Mouse (Mus musculus): ENCODE results near the gene Olfr9. TPM values are rescaled to one million over a fixed set of nuclear protein-coding genes. Genes with fewer than 3 reads are reported as not detected.
"Not testable (repeated sequence)": the region's sequence is repeated elsewhere in the genome, so short reads cannot be mapped to it uniquely, and the experiment has no call there.

The Olfr9 gene
- not detected in 2 replicates for polyA plus RNA-seq (2012; ENCODE audit: insufficient read depth, insufficient read length, missing spikeins)

- not testable (repeated sequence) for H3K4me3 ChIP-seq (ENCODE audit: insufficient read depth, low read depth, low read length); H3K27ac ChIP-seq (replicated peaks; ENCODE audit: low read depth, low read length); H3K4me1 ChIP-seq (ENCODE audit: control insufficient read depth, insufficient read depth, insufficient read length, low read length)
Observed at GRCm38 (mm10) chr10:128989131-128989530, at the start of gene Olfr9. Olfr9 (plus strand) TSS chr10:128989431.

- Histone ChIP-seq H3K4me3 (ENCODE audit: insufficient read depth, low read depth, low read length) (no peak overlapping the region), H3K4me1 (ENCODE audit: control insufficient read depth, insufficient read depth, insufficient read length, low read length) (peaks cover 3% of the 10 kb centered on the region; the same call in 1 of the 2 replicates), H3K27ac (replicated peaks; ENCODE audit: low read depth, low read length) (no peak overlapping the region)
Observed at GRCm38 (mm10) chr10:128940475-128941061, 48.7 kb upstream of the Olfr9 start.

- no peaks in the 10 kb centered on the region for H3K4me1 ChIP-seq (ENCODE audit: control insufficient read depth, insufficient read depth, insufficient read length, low read length)
- no peak overlapping the region for H3K27ac ChIP-seq (replicated peaks; ENCODE audit: low read depth, low read length)
- no peak overlapping the region for H3K4me3 ChIP-seq (ENCODE audit: insufficient read depth, low read depth, low read length)
Observed at GRCm38 (mm10) chr10:128945675-128946074, 43.6 kb upstream of the Olfr9 start.

GRCm38 (mm10) chr10:128947496-128947895 is 41.7 kb upstream of the Olfr9 start:
- Histone ChIP-seq H3K4me3 (ENCODE audit: insufficient read depth, low read depth, low read length) (no peak overlapping the region), H3K27ac (replicated peaks; ENCODE audit: low read depth, low read length) (no peak overlapping the region), H3K4me1 (ENCODE audit: control insufficient read depth, insufficient read depth, insufficient read length, low read length) (no peaks in the 10 kb centered on the region)

- H3K4me3 ChIP-seq (ENCODE audit: insufficient read depth, low read depth, low read length) = no peak overlapping the region
- H3K4me1 ChIP-seq (ENCODE audit: control insufficient read depth, insufficient read depth, insufficient read length, low read length) = no peaks in the 10 kb centered on the region
- no peak overlapping the region for H3K27ac ChIP-seq (replicated peaks; ENCODE audit: low read depth, low read length)
Observed at GRCm38 (mm10) chr10:128950208-128950887, 38.9 kb upstream of the Olfr9 start.

- Histone ChIP-seq H3K4me3 (ENCODE audit: insufficient read depth, low read depth, low read length) (no peak overlapping the region), H3K27ac (replicated peaks; ENCODE audit: low read depth, low read length) (no peak overlapping the region), H3K4me1 (ENCODE audit: control insufficient read depth, insufficient read depth, insufficient read length, low read length) (no peaks in the 10 kb centered on the region)
Observed at GRCm38 (mm10) chr10:128958340-128958739, 30.9 kb upstream of the Olfr9 start.

- no peak overlapping the region for H3K4me3 ChIP-seq (ENCODE audit: insufficient read depth, low read depth, low read length)
- H3K4me1 ChIP-seq (ENCODE audit: control insufficient read depth, insufficient read depth, insufficient read length, low read length) = no peaks in the 10 kb centered on the region
- no peak overlapping the region for H3K27ac ChIP-seq (replicated peaks; ENCODE audit: low read depth, low read length)
Observed at GRCm38 (mm10) chr10:128960142-128960541, 29.1 kb upstream of the Olfr9 start.

- Histone ChIP-seq H3K4me3 (ENCODE audit: insufficient read depth, low read depth, low read length) (no peak within 1 kb of the TSS), H3K4me1 (ENCODE audit: control insufficient read depth, insufficient read depth, insufficient read length, low read length) (no peaks in the 10 kb centered on the region), H3K27ac (replicated peaks; ENCODE audit: low read depth, low read length) (no peak within 1 kb of the TSS)
Observed at GRCm38 (mm10) chr10:128960590-128961584, 28.3 kb upstream of the Olfr9 start, which contains the start of gene Mettl7b. Mettl7b (minus strand) TSS chr10:128960988.

- H3K27ac ChIP-seq (replicated peaks; ENCODE audit: low read depth, low read length) = no peak overlapping the region
- no peaks in the 10 kb centered on the region for H3K4me1 ChIP-seq (ENCODE audit: control insufficient read depth, insufficient read depth, insufficient read length, low read length)
- no peak overlapping the region for H3K4me3 ChIP-seq (ENCODE audit: insufficient read depth, low read depth, low read length)
Observed at GRCm38 (mm10) chr10:128964961-128965360, 24.3 kb upstream of the Olfr9 start.

- Histone ChIP-seq H3K4me1 (ENCODE audit: control insufficient read depth, insufficient read depth, insufficient read length, low read length) (no peaks in the 10 kb centered on the region), H3K27ac (replicated peaks; ENCODE audit: low read depth, low read length) (no peak overlapping the region), H3K4me3 (ENCODE audit: insufficient read depth, low read depth, low read length) (no peak overlapping the region)
Observed at GRCm38 (mm10) chr10:128965871-128966270, 23.4 kb upstream of the Olfr9 start.

- H3K27ac ChIP-seq (replicated peaks; ENCODE audit: low read depth, low read length) = no peak overlapping the region
- H3K4me1 ChIP-seq (ENCODE audit: control insufficient read depth, insufficient read depth, insufficient read length, low read length) = no peaks in the 10 kb centered on the region
- H3K4me3 ChIP-seq (ENCODE audit: insufficient read depth, low read depth, low read length) = no peak overlapping the region
Observed at GRCm38 (mm10) chr10:128968341-128968749, 20.9 kb upstream of the Olfr9 start.

- H3K4me1 ChIP-seq (ENCODE audit: control insufficient read depth, insufficient read depth, insufficient read length, low read length) = no peaks in the 10 kb centered on the region
- H3K4me3 ChIP-seq (ENCODE audit: insufficient read depth, low read depth, low read length) = no peak overlapping the region
- H3K27ac ChIP-seq (replicated peaks; ENCODE audit: low read depth, low read length) = no peak overlapping the region
Observed at GRCm38 (mm10) chr10:128970740-128971250, 18.4 kb upstream of the Olfr9 start.

- no peak overlapping the region for H3K4me3 ChIP-seq (ENCODE audit: insufficient read depth, low read depth, low read length)
Observed at GRCm38 (mm10) chr10:128972841-128973240, 16.4 kb upstream of the Olfr9 start.

GRCm38 (mm10) chr10:128976395-128976794 is 12.8 kb upstream of the Olfr9 start:
- H3K4me1 ChIP-seq (ENCODE audit: control insufficient read depth, insufficient read depth, insufficient read length, low read length) = no peaks in the 10 kb centered on the region
- no peak overlapping the region for H3K27ac ChIP-seq (replicated peaks; ENCODE audit: low read depth, low read length)
- H3K4me3 ChIP-seq (ENCODE audit: insufficient read depth, low read depth, low read length) = no peak overlapping the region

More at GRCm38 (mm10) chr10:128972841-128973240, 16.4 kb upstream of the Olfr9 start:
- Histone ChIP-seq H3K4me1 (ENCODE audit: control insufficient read depth, insufficient read depth, insufficient read length, low read length) (no peaks in the 10 kb centered on the region), H3K27ac (replicated peaks; ENCODE audit: low read depth, low read length) (no peak overlapping the region)
